Mouse (Mus musculus) olfactory bulb, adult 2 months (tissue): ENCODE measurements around the gene Cldn4.

Experiments used
- CTCF ChIP-seq: fragments of 200-500 bp; IDR thresholded peaks from 2 replicates; pipeline ENCODE4 v1.5.1; 2012; ENCODE audit warnings: low read depth, mild to moderate bottlenecking, low read length, moderate library complexity; ENCODE audit not compliant: insufficient read depth
- POLR2A ChIP-seq: fragments of 200-500 bp; IDR thresholded peaks from 2 replicates; pipeline ENCODE4 v1.6.1; 2012; ENCODE audit warnings: mild to moderate bottlenecking, low read depth, low read length, moderate library complexity; ENCODE audit not compliant: insufficient read depth

- TF ChIP-seq CTCF (no peak), POLR2A (no peak)
Observed at GRCm38 (mm10) chr5:134959114-134959513, 12.4 kb upstream of the Cldn4 start.
